Mouse (Mus musculus): ENCODE results near the gene Slc16a6.

GRCm38 (mm10) chr11:109472171-109472691 lies 1.2 kb downstream of the Slc16a6 start:
- TF ChIP-seq POLR2A (IDR thresholded peaks at IDR 0.05; ENCODE audit: borderline replicate concordance, extremely low read depth, low read depth, low read length) (no peak), CTCF (IDR thresholded peaks at IDR 0.05; ENCODE audit: insufficient read depth, low read length) (no peak)
